Mouse (Mus musculus) midbrain, postnatal 0 days (tissue): ENCODE measurements at regions not wholly inside any gene's neighbourhood (a gene's known extent, or its start where the extent isn't known, plus 50 kb on each side); places are given as distances from the start of the nearest gene placed in this dataset.
A peak's percentile ranks its signal among the peaks of the same experiment; 100 is the strongest.

ENCODE experiments used
- ATAC-seq: fragments of 200-750 bp; cut with Nextera tagmentation; 2 replicates; pipeline ENCODE4 v1.8.0; 2017; ENCODE audit warnings: moderate number of reproducible peaks, mild to moderate bottlenecking, moderate TSS enrichment, moderate library complexity; ENCODE audit not compliant: low FRiP score
- DNase-seq: peaks from one replicate; pipeline ENCODE4 v3.0.0-alpha.2; 2015; ENCODE audit warnings: low spot score
- H3K27ac ChIP-seq: fragments of 300-500 bp; sonication (generic); 2 replicates; pipeline ENCODE4 v1.5.1; 2014; ENCODE audit warnings: low read depth, mild to moderate bottlenecking, low read length, mixed read lengths
- H3K27me3 ChIP-seq: fragments of 300-500 bp; sonication (generic); 2 replicates; pipeline ENCODE4 v1.6.1; 2014; ENCODE audit warnings: low read length, control low read depth, mixed read lengths; ENCODE audit not compliant: insufficient read depth
- H3K36me3 ChIP-seq: fragments of 300-500 bp; sonication (generic); 2 replicates; pipeline ENCODE4 v1.6.1; 2014; ENCODE audit warnings: low read length, control low read depth, mixed read lengths; ENCODE audit not compliant: insufficient read depth
- H3K4me1 ChIP-seq: fragments of 300-500 bp; sonication (generic); 2 replicates; pipeline ENCODE4 v1.6.1; 2014; ENCODE audit warnings: mild to moderate bottlenecking, control low read depth, antibody characterized with exemption, low read length, mixed read lengths; ENCODE audit not compliant: insufficient read depth
- H3K4me2 ChIP-seq: fragments of 300-500 bp; sonication (generic); 2 replicates; pipeline ENCODE4 v1.6.1; 2014; ENCODE audit warnings: low read depth, mild to moderate bottlenecking, low read length, mixed read lengths; ENCODE audit not compliant: poor library complexity, severe bottlenecking
- H3K4me3 ChIP-seq: fragments of 300-500 bp; sonication (generic); 2 replicates; pipeline ENCODE4 v1.5.1; 2014; ENCODE audit warnings: low read depth, mild to moderate bottlenecking, low read length, moderate library complexity
- H3K9ac ChIP-seq: fragments of 300-500 bp; sonication (generic); replicated peaks from 2 replicates; pipeline ENCODE4 v1.6.1; 2014; ENCODE audit warnings: mild to moderate bottlenecking, low read length, moderate library complexity, mixed read lengths; ENCODE audit not compliant: poor library complexity, severe bottlenecking
- H3K9me3 ChIP-seq: fragments of 300-500 bp; sonication (generic); 2 replicates; pipeline ENCODE4 v1.6.1; 2016; ENCODE audit warnings: low read length, control low read depth
- CTCF ChIP-seq: IDR thresholded peaks from 2 replicates; pipeline ENCODE4 v1.5.1; 2016; ENCODE audit warnings: antibody characterized with exemption, mild to moderate bottlenecking
- WGBS: fragments of 180-500 bp; shearing (Covaris S2); extraction: QIAGEN DNeasy Blood & Tissue Kit; methylation state at CpG from one replicate; pipeline ENCODE4 v1.1.7; 2014; 5-methylcytosine and 5-hydroxymethylcytosine counted together

GRCm38 (mm10) chr9:52355187-52355982 lies 187.0 kb upstream of the Zc3h12c start:
- ATAC-seq (no peak), DNase-seq (no peak)
- Histone ChIP-seq H3K27ac (no peak overlapping the region), H3K4me3 (no peak overlapping the region), H3K36me3 (no peaks in the 10 kb centered on the region), H3K9ac (no peak overlapping the region), H3K27me3 (no peaks in the 10 kb centered on the region), H3K9me3 (no peaks in the 10 kb centered on the region), H3K4me2 (no peak overlapping the region), H3K4me1 (no peaks in the 10 kb centered on the region)
- 78% methylated on average over 10 of the region's 10 CpGs for WGBS
- no peak for TF ChIP-seq CTCF

DNA sequence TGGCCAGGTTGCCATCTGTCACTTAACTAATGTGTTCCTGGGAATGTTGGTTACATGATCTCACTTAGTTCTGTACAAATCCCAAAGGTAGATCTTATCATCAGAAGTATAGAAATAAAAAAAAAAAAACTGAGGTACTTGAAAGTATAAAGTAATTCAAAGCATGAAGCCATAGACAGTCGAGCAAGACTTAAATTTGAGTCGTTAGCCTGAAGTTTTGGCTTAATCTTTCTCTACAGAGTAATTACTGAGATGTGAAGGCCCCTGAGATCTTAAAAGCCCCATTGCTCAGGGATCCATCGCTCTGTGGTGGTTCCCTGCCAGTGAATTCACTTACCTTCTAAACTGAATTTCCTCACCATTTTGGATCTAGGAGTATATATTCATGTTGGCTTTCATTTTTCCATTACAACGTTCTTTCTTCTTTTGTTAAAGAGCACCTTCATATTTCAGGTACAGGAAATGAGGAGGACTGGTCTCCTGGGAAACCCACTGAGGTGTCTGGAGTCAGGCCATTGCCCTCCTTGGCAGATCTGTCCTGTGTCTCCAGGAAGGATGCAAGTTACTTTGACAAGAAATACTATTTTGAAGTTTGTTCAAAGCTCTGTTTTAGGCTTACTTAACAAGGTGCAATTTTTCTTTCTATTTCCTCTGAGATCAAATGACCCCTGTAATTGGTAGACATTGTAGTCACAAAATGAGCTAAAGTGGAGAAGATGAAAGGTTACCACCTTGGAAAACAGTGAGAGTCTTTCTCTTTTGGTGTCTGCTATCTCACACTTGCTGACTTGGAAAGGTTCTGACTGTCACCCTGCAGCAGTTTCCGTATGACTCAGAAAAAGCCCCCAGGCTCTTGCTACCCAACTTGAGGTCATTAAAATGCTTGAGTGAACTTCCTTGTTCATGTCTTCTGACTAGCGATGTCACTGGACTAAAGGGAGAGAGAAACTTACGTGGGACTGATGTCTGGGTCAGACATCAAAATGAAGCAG lies 180.5 kb upstream of the Zc3h12c start:
- H3K4me2 ChIP-seq: no peak overlapping the region
- WGBS: 75% methylated on average over 7 of the region's 7 CpGs
- DNase-seq (no peak), ATAC-seq (no peak)
- no peaks in the 10 kb centered on the region for H3K9me3 ChIP-seq
- H3K27ac ChIP-seq: no peak overlapping the region
- no peaks in the 10 kb centered on the region for H3K36me3 ChIP-seq
- H3K4me1 ChIP-seq: no peaks in the 10 kb centered on the region
- H3K9ac ChIP-seq: no peak overlapping the region
- H3K4me3 ChIP-seq: no peak overlapping the region
- no peaks in the 10 kb centered on the region for H3K27me3 ChIP-seq
- no peak for TF ChIP-seq CTCF

- ATAC-seq (no peak), DNase-seq (no peak)
- no peak overlapping the region for H3K27ac ChIP-seq
- no peaks in the 10 kb centered on the region for H3K36me3 ChIP-seq
- no peaks in the 10 kb centered on the region for H3K9me3 ChIP-seq
- H3K9ac ChIP-seq: no peak overlapping the region
- no peak overlapping the region for H3K4me2 ChIP-seq
- H3K4me3 ChIP-seq: no peak overlapping the region
- no peaks in the 10 kb centered on the region for H3K27me3 ChIP-seq
- WGBS: 84% methylated on average over 2 of the region's 2 CpGs
- no peaks in the 10 kb centered on the region for H3K4me1 ChIP-seq
- no peak for TF ChIP-seq CTCF
These were observed 176.0 kb upstream of the Zc3h12c start for GRCm38 (mm10) chr9:52344177-52344877.

- Histone ChIP-seq H3K36me3 (no peaks in the 10 kb centered on the region), H3K27me3 (no peaks in the 10 kb centered on the region), H3K9ac (no peak overlapping the region), H3K9me3 (no peaks in the 10 kb centered on the region), H3K4me2 (no peak overlapping the region), H3K27ac (no peak overlapping the region), H3K4me3 (no peak overlapping the region), H3K4me1 (no peaks in the 10 kb centered on the region)
- no peak for TF ChIP-seq CTCF
- 79% methylated on average over 2 of the region's 2 CpGs for WGBS
- ATAC-seq (no peak), DNase-seq (no peak)
These were observed 172.7 kb upstream of the Zc3h12c start for GRCm38 (mm10) chr9:52341029-52341428.

- H3K4me2 ChIP-seq: no peak overlapping the region
- DNase-seq: peak; percentile 9
- no peak for TF ChIP-seq CTCF
- 31% methylated on average over 4 of the region's 4 CpGs for whole genome bisulfite sequencing
- no peaks in the 10 kb centered on the region for H3K27me3 ChIP-seq
- H3K4me1 ChIP-seq: no peaks in the 10 kb centered on the region
- no peaks in the 10 kb centered on the region for H3K36me3 ChIP-seq
- H3K27ac ChIP-seq: no peak overlapping the region
- ATAC-seq: no peak
- no peaks in the 10 kb centered on the region for H3K9me3 ChIP-seq
- H3K4me3 ChIP-seq: no peak overlapping the region
- no peak overlapping the region for H3K9ac ChIP-seq
These were observed 169.5 kb upstream of the Zc3h12c start for GRCm38 (mm10) chr9:52337786-52338322.
